Mouse (Mus musculus) leukemia stem cell, adult 10-12 weeks (primary cell): Measurements from ENCODE around the gene Usp50. TPM values are rescaled to one million over a fixed set of nuclear protein-coding genes. Genes with fewer than 3 reads are reported as not detected.

Experiments used
- polyA plus RNA-seq: library from polyadenylated mRNA; stranded (reverse); fragments of >175 nt; gene quantifications from 2 replicates; pipeline ENCODE4 v1.2.3, GENCODE M21; 2012; ENCODE audit warnings: low replicate concordance

Gene Usp50
- 0.14 TPM in 1 of 2 replicates, not detected in the other for polyA plus RNA-seq

DNA sequence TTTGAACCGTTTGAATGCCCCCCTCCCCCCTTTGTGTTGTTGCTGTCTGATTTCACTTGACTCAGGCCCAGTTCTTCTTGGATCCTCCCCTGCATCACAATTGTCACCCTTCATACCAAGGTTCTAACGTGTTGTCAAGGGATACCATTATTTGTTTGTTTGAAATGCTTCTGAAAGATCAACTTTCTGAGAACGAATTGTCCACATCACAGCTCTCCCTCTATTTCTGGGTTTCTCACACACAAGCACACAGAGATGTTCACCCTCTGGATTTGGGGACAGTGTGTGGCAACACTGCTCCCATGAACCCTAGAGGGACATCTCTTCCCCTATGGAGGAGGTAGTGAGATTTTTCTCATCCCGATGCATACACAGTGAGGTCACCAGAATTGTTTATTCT lies at the start of gene Usp50:
TSS of gene Usp50 (minus strand) at position 101 of the 400 bp plus-strand sequence.

DNA sequence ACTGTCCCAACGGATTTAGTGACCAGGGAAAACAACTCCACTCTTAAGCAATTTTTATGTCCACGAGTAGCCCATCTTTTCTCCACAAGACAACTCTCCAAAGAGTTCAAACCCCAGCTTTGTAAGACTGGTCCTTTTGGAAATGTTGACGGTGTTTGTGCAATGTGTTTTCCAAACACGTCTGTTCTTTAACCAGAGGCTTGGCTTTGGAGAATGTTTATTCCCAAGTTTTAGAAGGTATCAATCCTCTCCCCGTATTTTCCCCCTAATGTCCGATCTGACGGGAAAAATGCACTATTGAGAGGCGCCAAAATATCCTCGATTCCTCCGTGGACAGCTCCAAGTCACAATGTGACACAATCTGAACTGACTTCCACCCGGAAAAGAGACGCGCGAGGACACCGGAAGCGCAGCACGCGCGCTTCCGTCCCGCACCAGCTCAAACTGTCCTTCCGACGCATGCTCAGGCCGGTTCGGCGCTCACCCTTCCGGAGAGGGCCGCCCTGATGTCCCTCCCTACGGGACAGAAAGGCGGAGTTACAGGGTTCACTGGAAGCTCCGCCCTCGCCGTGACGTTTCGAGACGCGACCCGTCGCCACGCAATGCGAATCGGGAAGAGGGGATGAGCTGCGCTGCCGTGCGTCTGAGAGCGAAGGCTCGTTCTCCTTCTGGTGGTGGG lies 76.4 kb downstream of the Usp50 start, which contains the start of gene Usp8:
TSS of gene Usp8 (plus strand) at position 570 of the 679 bp plus-strand sequence.

GRCm38 (mm10) chr2:126676122-126676515 lies 107.2 kb downstream of the Usp50 start, which contains the start of gene Gabpb1:
Gabpb1 (minus strand) TSS chr2:126676337.

Other genes with a start within 250 kb of the Usp50 start
- gene Slc27a2, start 231.1 kb downstream of the Usp50 start, polyA plus RNA-seq: 0.08 TPM in 1 of 2 replicates, not detected in the other
- 1.8 and 1.9 TPM in 2 replicates for gene Hdc, start 164.2 kb downstream of the Usp50 start, polyA plus RNA-seq
- gene Gabpb1, start 107.1 kb downstream of the Usp50 start, polyA plus RNA-seq: 3.5 and 4.8 TPM in 2 replicates
- gene Usp8, start 76.1 kb downstream of the Usp50 start, polyA plus RNA-seq: 7.3 and 12.6 TPM in 2 replicates
- 3.6 and 7.7 TPM in 2 replicates for gene Trpm7, start 92.8 kb upstream of the Usp50 start, polyA plus RNA-seq
- gene Sppl2a, start 149.8 kb upstream of the Usp50 start, polyA plus RNA-seq: 1.2 and 8.5 TPM in 2 replicates
- gene Ap4e1, start 225.2 kb upstream of the Usp50 start, polyA plus RNA-seq: 5.6 and 7.6 TPM in 2 replicates